In genomic region chr7:92630167-92630566, GRCm38 (mm10) we compare ENCODE assay signal across 8 mouse cellular contexts. TPM values are rescaled to one million over a fixed set of nuclear protein-coding genes. Genes with fewer than 3 reads are reported as not detected.
A peak's percentile ranks its signal among the peaks of the same experiment; 100 is the strongest.
DNase-seq lines count a peak whose midpoint lies in the region; ATAC-seq and TF ChIP-seq lines count a peak whose summit lies in the region.

No protein-coding gene starts in this region.

- POLR2A ChIA-PET in Patski (lab: Charles Lee) = no interaction called here

- no peaks in the 10 kb centered on the region for H3K27me3 ChIP-seq in forebrain, embryonic 15.5 days
- no peaks in the 10 kb centered on the region for H3K27me3 ChIP-seq in forebrain, embryonic 12.5 days
- H3K27me3 ChIP-seq in Patski = no peaks in the 10 kb centered on the region
- no peaks in the 10 kb centered on the region for H3K27me3 ChIP-seq in midbrain, embryonic 10.5 days (ENCODE audit: low read depth, poor library complexity, severe bottlenecking)
- no peaks in the 10 kb centered on the region for H3K27me3 ChIP-seq in thymus, adult 2 months (ENCODE audit: control insufficient read depth, insufficient read depth, low read length)

- 46% methylated on average over 2 of the region's 2 CpGs for WGBS in forebrain, embryonic 15.5 days
- WGBS in forebrain, embryonic 12.5 days = 56% methylated on average over 2 of the region's 2 CpGs
- 60% methylated on average over 2 of the region's 2 CpGs for WGBS in midbrain, embryonic 10.5 days
- WGBS in thymus, adult 2 months = 51% methylated on average over 2 of the region's 2 CpGs

- peak; percentile 9 for DNase-seq in left cerebral cortex, postnatal 4 days
- DNase-seq in left cerebral cortex, postnatal 36 days (ENCODE audit: low spot score in 2 of 2) = no peak
- DNase-seq in Patski (ENCODE audit: low read depth, low spot score) = no peak
- DNase-seq in kidney, postnatal 36 days = peak; percentile 44 to 45
- DNase-seq in midbrain, embryonic 10.5 days (ENCODE audit: low spot score) = no peak
- DNase-seq in thymus, adult 2 months = no peak

- no peak for TF ChIP-seq POLR2A in thymus, adult 2 months (IDR thresholded peaks at IDR 0.05; ENCODE audit: control insufficient read depth, extremely low read depth, insufficient read depth, low read length, poor library complexity)

- H3K9me3 ChIP-seq in forebrain, embryonic 15.5 days = no peaks in the 10 kb centered on the region
- no peaks in the 10 kb centered on the region for H3K9me3 ChIP-seq in forebrain, embryonic 12.5 days
- no peaks in the 10 kb centered on the region for H3K9me3 ChIP-seq in midbrain, embryonic 10.5 days (replicated peaks)

- H3K4me1 ChIP-seq in forebrain, embryonic 15.5 days = no peaks in the 10 kb centered on the region
- H3K4me1 ChIP-seq in forebrain, embryonic 12.5 days = no peaks in the 10 kb centered on the region
- no peaks in the 10 kb centered on the region for H3K4me1 ChIP-seq in midbrain, embryonic 10.5 days
- H3K4me1 ChIP-seq in thymus, adult 2 months (replicated peaks; ENCODE audit: control insufficient read depth, insufficient read depth, low read length) = no peaks in the 10 kb centered on the region

- ATAC-seq in forebrain, embryonic 15.5 days (replicated peaks) = 0 out of 2 replicates have a peak, but pooled peaks have one; percentile 64
- no peak for ATAC-seq in forebrain, embryonic 12.5 days (ENCODE audit: low FRiP score)
- peak; percentile 67 for ATAC-seq in Patski

- TF ChIP-seq CTCF in Patski (IDR thresholded peaks at IDR 0.05) = peak; percentile 57
- TF ChIP-seq CTCF in thymus, adult 2 months (IDR thresholded peaks at IDR 0.05; ENCODE audit: borderline replicate concordance, control insufficient read depth, extremely low read depth, insufficient read depth, low read length, poor library complexity) = no peak

- intact Hi-C loops in left cerebral cortex, postnatal 4 days (cut with DNase I) = loop anchor here (10.0 kb wide), 1 partner anchor 525 kb away; no protein-coding TSS in a partner anchor
- intact Hi-C loops in left cerebral cortex, postnatal 36 days (cut with DNase I) = loop anchor here (10.0 kb wide), 1 partner anchor 205 kb away; no protein-coding TSS in a partner anchor

- no peak overlapping the region for H3K4me3 ChIP-seq in forebrain, embryonic 15.5 days
- no peak overlapping the region for H3K4me3 ChIP-seq in forebrain, embryonic 12.5 days (replicated peaks)
- H3K4me3 ChIP-seq in midbrain, embryonic 10.5 days = no peak overlapping the region
- H3K4me3 ChIP-seq in thymus, adult 2 months (ENCODE audit: control insufficient read depth, insufficient read depth, low read length) = no peak overlapping the region

- no peak overlapping the region for H3K4me2 ChIP-seq in forebrain, embryonic 15.5 days (replicated peaks)
- no peak overlapping the region for H3K4me2 ChIP-seq in forebrain, embryonic 12.5 days

- CTCF ChIA-PET in Patski (lab: Charles Lee) = interaction anchor here (0.6 to 1.7 kb wide), 10 partner anchors 19 to 527 kb away, joined by 3 to 10 read pairs (median 3); no protein-coding TSS in a partner anchor

- H3K9ac ChIP-seq in forebrain, embryonic 15.5 days (replicated peaks) = no peak overlapping the region
- H3K9ac ChIP-seq in forebrain, embryonic 12.5 days = no peak overlapping the region

- no peaks in the 10 kb centered on the region for H3K36me3 ChIP-seq in forebrain, embryonic 15.5 days
- H3K36me3 ChIP-seq in forebrain, embryonic 12.5 days (replicated peaks) = no peaks in the 10 kb centered on the region
- H3K36me3 ChIP-seq in midbrain, embryonic 10.5 days = no peaks in the 10 kb centered on the region
- no peaks in the 10 kb centered on the region for H3K36me3 ChIP-seq in thymus, adult 2 months (ENCODE audit: control insufficient read depth, insufficient read depth, low read length)

- H3K27ac ChIP-seq in forebrain, embryonic 15.5 days (replicated peaks) = no peak overlapping the region
- no peak overlapping the region for H3K27ac ChIP-seq in forebrain, embryonic 12.5 days
- H3K27ac ChIP-seq in midbrain, embryonic 10.5 days (replicated peaks) = no peak overlapping the region
- H3K27ac ChIP-seq in thymus, adult 2 months (ENCODE audit: control insufficient read depth, insufficient read depth, low read length) = no peak overlapping the region

- in situ Hi-C loops in Patski (cut with MboI; ENCODE audit: low pct_unique_long_range_greater_than_20kb) = no loop called here

RNA-seq across cellular contexts. Expression of gene Ankrd42, which starts 6.8 kb away (rescaled TPM):
- polyA plus RNA-seq in forebrain, embryonic 15.5 days (2015; fragmentation: Nextera tagmentation; extraction: Ambion mirVana) = 16.1 and 17.2 TPM in 2 replicates
- 11.9 and 15.4 TPM in 2 replicates for polyA plus RNA-seq in forebrain, embryonic 12.5 days (2016; fragmentation: Nextera tagmentation; extraction: Ambion mirVana)
- 10 to 100 TPM; 28.9 to 33.2 TPM for total RNA-seq in left cerebral cortex, postnatal 4 days (2021)
- total RNA-seq in left cerebral cortex, postnatal 36 days (2021) = 10 to 100 TPM; 20.6 to 24.3 TPM
- 13.7 TPM for polyA plus RNA-seq in Patski (2021)
- polyA plus RNA-seq in midbrain, embryonic 10.5 days (2016; fragmentation: Nextera tagmentation; extraction: Ambion mirVana) = 10.9 and 12.1 TPM in 2 replicates
- polyA plus RNA-seq in thymus, adult 2 months (2012; rRNA removed) = 0.39 and 0.47 TPM in 2 replicates

RNA-seq across cellular contexts. Expression of gene Pcf11, which starts 39.6 kb away (rescaled TPM):
- polyA plus RNA-seq in forebrain, embryonic 15.5 days (2015; fragmentation: Nextera tagmentation; extraction: Ambion mirVana) = 24.0 and 24.1 TPM in 2 replicates
- 31.3 and 34.5 TPM in 2 replicates for polyA plus RNA-seq in forebrain, embryonic 12.5 days (2016; fragmentation: Nextera tagmentation; extraction: Ambion mirVana)
- 10 to 100 TPM; 46.2 to 54.6 TPM for total RNA-seq in left cerebral cortex, postnatal 4 days (2021)
- 10 to 100 TPM; 50.9 to 62.2 TPM for total RNA-seq in left cerebral cortex, postnatal 36 days (2021)
- polyA plus RNA-seq in Patski (2021) = 26.3 TPM
- 16.4 and 18.3 TPM in 2 replicates for polyA plus RNA-seq in midbrain, embryonic 10.5 days (2016; fragmentation: Nextera tagmentation; extraction: Ambion mirVana)
- polyA plus RNA-seq in thymus, adult 2 months (2012; rRNA removed) = 37.5 and 42.7 TPM in 2 replicates

Comparison
In these comparisons a context has a peak if more than half of its experiments do, and no peak if none do; other contexts are left out.
1. DNase-seq: peak in left cerebral cortex, postnatal 4 days (single experiment) and kidney, postnatal 36 days (2 of 2); none in left cerebral cortex, postnatal 36 days (0 of 2), Patski (single experiment), midbrain, embryonic 10.5 days (single experiment) and thymus, adult 2 months (single experiment).